Mouse (Mus musculus) midbrain, postnatal 0 days (tissue): ENCODE measurements at regions not wholly inside any gene's neighbourhood (a gene's known extent, or its start where the extent isn't known, plus 50 kb on each side); places are given as distances from the start of the nearest gene placed in this dataset.

ENCODE experiments used
- ATAC-seq: fragments of 200-750 bp; cut with Nextera tagmentation; 2 replicates; pipeline ENCODE4 v1.8.0; 2017; ENCODE audit warnings: moderate number of reproducible peaks, mild to moderate bottlenecking, moderate TSS enrichment, moderate library complexity; ENCODE audit not compliant: low FRiP score
- DNase-seq: peaks from one replicate; pipeline ENCODE4 v3.0.0-alpha.2; 2015; ENCODE audit warnings: low spot score
- H3K27ac ChIP-seq: fragments of 300-500 bp; sonication (generic); 2 replicates; pipeline ENCODE4 v1.5.1; 2014; ENCODE audit warnings: low read depth, mild to moderate bottlenecking, low read length, mixed read lengths
- H3K27me3 ChIP-seq: fragments of 300-500 bp; sonication (generic); 2 replicates; pipeline ENCODE4 v1.6.1; 2014; ENCODE audit warnings: low read length, control low read depth, mixed read lengths; ENCODE audit not compliant: insufficient read depth
- H3K36me3 ChIP-seq: fragments of 300-500 bp; sonication (generic); 2 replicates; pipeline ENCODE4 v1.6.1; 2014; ENCODE audit warnings: low read length, control low read depth, mixed read lengths; ENCODE audit not compliant: insufficient read depth
- H3K4me1 ChIP-seq: fragments of 300-500 bp; sonication (generic); 2 replicates; pipeline ENCODE4 v1.6.1; 2014; ENCODE audit warnings: mild to moderate bottlenecking, control low read depth, antibody characterized with exemption, low read length, mixed read lengths; ENCODE audit not compliant: insufficient read depth
- H3K4me2 ChIP-seq: fragments of 300-500 bp; sonication (generic); 2 replicates; pipeline ENCODE4 v1.6.1; 2014; ENCODE audit warnings: low read depth, mild to moderate bottlenecking, low read length, mixed read lengths; ENCODE audit not compliant: poor library complexity, severe bottlenecking
- H3K4me3 ChIP-seq: fragments of 300-500 bp; sonication (generic); 2 replicates; pipeline ENCODE4 v1.5.1; 2014; ENCODE audit warnings: low read depth, mild to moderate bottlenecking, low read length, moderate library complexity
- H3K9ac ChIP-seq: fragments of 300-500 bp; sonication (generic); replicated peaks from 2 replicates; pipeline ENCODE4 v1.6.1; 2014; ENCODE audit warnings: mild to moderate bottlenecking, low read length, moderate library complexity, mixed read lengths; ENCODE audit not compliant: poor library complexity, severe bottlenecking
- H3K9me3 ChIP-seq: fragments of 300-500 bp; sonication (generic); 2 replicates; pipeline ENCODE4 v1.6.1; 2016; ENCODE audit warnings: low read length, control low read depth
- CTCF ChIP-seq: IDR thresholded peaks from 2 replicates; pipeline ENCODE4 v1.5.1; 2016; ENCODE audit warnings: antibody characterized with exemption, mild to moderate bottlenecking
- WGBS: fragments of 180-500 bp; shearing (Covaris S2); extraction: QIAGEN DNeasy Blood & Tissue Kit; methylation state at CpG from one replicate; pipeline ENCODE4 v1.1.7; 2014; 5-methylcytosine and 5-hydroxymethylcytosine counted together

- Histone ChIP-seq H3K27me3 (no peaks in the 10 kb centered on the region), H3K4me3 (no peak overlapping the region), H3K9me3 (no peaks in the 10 kb centered on the region), H3K27ac (no peak overlapping the region), H3K9ac (no peak overlapping the region), H3K4me2 (no peak overlapping the region), H3K36me3 (no peaks in the 10 kb centered on the region), H3K4me1 (peaks cover 4% of the 10 kb centered on the region; the same call in 1 of the 2 replicates)
- WGBS = 37% methylated on average over 2 of the region's 2 CpGs
- TF ChIP-seq CTCF = no peak
- peak; percentile 73 for DNase-seq
- ATAC-seq = no peak
These were observed 803.2 kb upstream of the Pou3f3 start for GRCm38 (mm10) chr1:41892376-41892775.

- Histone ChIP-seq H3K4me1 (no peaks in the 10 kb centered on the region), H3K9me3 (no peaks in the 10 kb centered on the region), H3K4me3 (no peak overlapping the region), H3K4me2 (no peak overlapping the region), H3K9ac (no peak overlapping the region), H3K36me3 (no peaks in the 10 kb centered on the region), H3K27me3 (no peaks in the 10 kb centered on the region), H3K27ac (no peak overlapping the region)
- peak; percentile 60 for DNase-seq
- TF ChIP-seq CTCF = peak; percentile 81
- 62% methylated on average over 4 of the region's 4 CpGs for WGBS
- no peak for ATAC-seq
These were observed 797.7 kb upstream of the Pou3f3 start for GRCm38 (mm10) chr1:41897768-41898330.

GRCm38 (mm10) chr1:41900370-41900769, 795.2 kb upstream of the Pou3f3 start:
- Histone ChIP-seq H3K9ac (no peak overlapping the region), H3K4me2 (no peak overlapping the region), H3K27me3 (no peaks in the 10 kb centered on the region), H3K36me3 (no peaks in the 10 kb centered on the region), H3K27ac (no peak overlapping the region), H3K9me3 (no peaks in the 10 kb centered on the region), H3K4me1 (no peaks in the 10 kb centered on the region), H3K4me3 (no peak overlapping the region)
- no peak for TF ChIP-seq CTCF
- ATAC-seq (no peak), DNase-seq (no peak)
- 81% methylated on average over 6 of the region's 6 CpGs for WGBS

GRCm38 (mm10) chr1:41905971-41906370, 789.6 kb upstream of the Pou3f3 start:
- Histone ChIP-seq H3K36me3 (no peaks in the 10 kb centered on the region), H3K4me1 (no peaks in the 10 kb centered on the region), H3K9ac (no peak overlapping the region), H3K9me3 (no peaks in the 10 kb centered on the region), H3K27ac (no peak overlapping the region), H3K27me3 (no peaks in the 10 kb centered on the region), H3K4me2 (no peak overlapping the region), H3K4me3 (no peak overlapping the region)
- ATAC-seq (no peak), DNase-seq (no peak)
- TF ChIP-seq CTCF = no peak
- 80% methylated on average over 5 of the region's 5 CpGs for whole genome bisulfite sequencing

- Histone ChIP-seq H3K4me1 (no peaks in the 10 kb centered on the region), H3K27ac (no peak overlapping the region), H3K27me3 (no peaks in the 10 kb centered on the region), H3K4me2 (no peak overlapping the region), H3K4me3 (no peak overlapping the region), H3K9ac (no peak overlapping the region), H3K36me3 (no peaks in the 10 kb centered on the region), H3K9me3 (no peaks in the 10 kb centered on the region)
- DNase-seq (no peak), ATAC-seq (no peak)
- no peak for TF ChIP-seq CTCF
- WGBS = 90% methylated on average over 8 of the region's 8 CpGs
These were observed 787.4 kb upstream of the Pou3f3 start for GRCm38 (mm10) chr1:41908001-41908807.

GRCm38 (mm10) chr1:41908808-41909110, 786.8 kb upstream of the Pou3f3 start:
- Histone ChIP-seq H3K4me1 (no peaks in the 10 kb centered on the region), H3K27ac (no peak overlapping the region), H3K36me3 (no peaks in the 10 kb centered on the region), H3K27me3 (no peaks in the 10 kb centered on the region), H3K9me3 (no peaks in the 10 kb centered on the region), H3K4me3 (no peak overlapping the region), H3K4me2 (no peak overlapping the region), H3K9ac (no peak overlapping the region)
- ATAC-seq (no peak), DNase-seq (no peak)
- WGBS = 91% methylated on average over 5 of the region's 5 CpGs
- TF ChIP-seq CTCF = no peak
